Mouse (Mus musculus) CH12.LX (cell line): Measurements from ENCODE around the gene Gm20518. TPM values are rescaled to one million over a fixed set of nuclear protein-coding genes. Genes with fewer than 3 reads are reported as not detected.

Source experiments
- DNase-seq: peaks from one replicate; pipeline ENCODE4 v3.0.0-alpha.2; 2013; ENCODE audit errors: extremely low read depth
- H3K27ac ChIP-seq: 2 replicates; pipeline ENCODE4 v1.5.1; 2012; ENCODE audit warnings: low read depth, mild to moderate bottlenecking, control low read depth, moderate library complexity; ENCODE audit not compliant: insufficient read depth
- H3K27me3 ChIP-seq: replicated peaks from 2 replicates; pipeline ENCODE3; 2012; ENCODE audit warnings: inconsistent platforms
- H3K36me3 ChIP-seq, 2 experiments: replicated peaks in 1 of 2; 2 replicates each; pipeline versions ENCODE3 to v1.6.1; 2012; ENCODE audit warnings: inconsistent platforms in 1 of 2, low read length in 1 of 2, mild to moderate bottlenecking in 1 of 2, mixed read lengths in 1 of 2, moderate library complexity in 1 of 2; ENCODE audit not compliant: control insufficient read depth in 1 of 2, insufficient read depth in 1 of 2
- H3K4me1 ChIP-seq, 2 experiments: 2 replicates each; pipeline ENCODE4 v1.6.1; 2012; ENCODE audit warnings: inconsistent platforms in 1 of 2, moderate library complexity in 1 of 2; ENCODE audit not compliant: insufficient read depth in 2 of 2, control insufficient read depth in 1 of 2
- H3K4me2 ChIP-seq: 2 replicates; pipeline ENCODE4 v1.6.1; 2012; ENCODE audit warnings: low read depth, mild to moderate bottlenecking, control low read depth; ENCODE audit not compliant: poor library complexity, insufficient read depth, severe bottlenecking
- H3K4me3 ChIP-seq, 3 experiments: fragments of 150-350 bp in 1 of 3; sonication (generic) in 1 of 3; replicated peaks in 1 of 3; 2 replicates each; pipeline versions ENCODE3 to v1.5.1; 2011 to 2012; ENCODE audit warnings: low read depth in 2 of 3, low read length in 2 of 3, mild to moderate bottlenecking in 2 of 3, moderate library complexity in 2 of 3, control low read depth in 1 of 3, improper control_type of control experiment in 1 of 3, inconsistent platforms in 1 of 3, mixed read lengths in 1 of 3; ENCODE audit not compliant: poor library complexity in 1 of 3
- H3K79me2 ChIP-seq: replicated peaks from 2 replicates; pipeline ENCODE4 v1.6.1; 2012; ENCODE audit warnings: mild to moderate bottlenecking, moderate library complexity; ENCODE audit not compliant: control insufficient read depth, poor library complexity, insufficient read depth, severe bottlenecking; ENCODE audit errors: extremely low read depth
- H3K9ac ChIP-seq: 2 replicates; pipeline ENCODE4 v1.6.1; 2012; ENCODE audit warnings: low read depth, mild to moderate bottlenecking, control low read depth, moderate library complexity; ENCODE audit not compliant: insufficient read depth
- H3K9me3 ChIP-seq: replicated peaks from 2 replicates; pipeline ENCODE3; 2012; ENCODE audit warnings: low read length, inconsistent platforms, mixed read lengths
- BHLHE40 ChIP-seq: IDR thresholded peaks from 2 replicates; pipeline ENCODE4 v1.6.1; 2011; ENCODE audit warnings: mild to moderate bottlenecking, low read depth, low read length, improper control_type of control experiment
- CHD1 ChIP-seq: IDR thresholded peaks from 2 replicates; pipeline ENCODE4 v1.6.1; 2012; ENCODE audit warnings: low read depth, low read length, improper control_type of control experiment, inconsistent platforms
- CTCF ChIP-seq, 2 experiments: IDR thresholded peaks in 1 of 2; conservative IDR thresholded peaks in 1 of 2; 2 replicates each; pipeline ENCODE4 v1.5.1; 2011 to 2012; ENCODE audit warnings: low read depth in 2 of 2, low read length in 2 of 2, improper control_type of control experiment in 1 of 2, inconsistent platforms in 1 of 2, mild to moderate bottlenecking in 1 of 2, moderate library complexity in 1 of 2
- E2F4 ChIP-seq: IDR thresholded peaks from 2 replicates; pipeline ENCODE4 v1.6.1; 2011; ENCODE audit warnings: low read depth, low read length, improper control_type of control experiment; ENCODE audit not compliant: insufficient replicate concordance
- ETS1 ChIP-seq: conservative IDR thresholded peaks from 2 replicates; pipeline ENCODE4 v1.6.1; 2012; ENCODE audit warnings: low read depth, mild to moderate bottlenecking, inconsistent platforms, low read length, improper control_type of control experiment, moderate library complexity
- HCFC1 ChIP-seq: IDR thresholded peaks from 2 replicates; pipeline ENCODE4 v1.6.1; 2012; ENCODE audit warnings: low read depth, mild to moderate bottlenecking, inconsistent platforms, low read length, improper control_type of control experiment
- JUN ChIP-seq: IDR thresholded peaks from 2 replicates; pipeline ENCODE4 v1.6.1; 2011; ENCODE audit warnings: low read depth, mild to moderate bottlenecking, low read length, improper control_type of control experiment, moderate library complexity; ENCODE audit not compliant: insufficient read depth
- JUND ChIP-seq: conservative IDR thresholded peaks from 2 replicates; pipeline ENCODE4 v1.6.1; 2011; ENCODE audit warnings: low read depth, low read length, improper control_type of control experiment
- KAT2A ChIP-seq: IDR thresholded peaks from 2 replicates; pipeline ENCODE4 v1.6.1; 2012; ENCODE audit warnings: low read length, improper control_type of control experiment, inconsistent platforms; ENCODE audit not compliant: insufficient replicate concordance
- MAFK ChIP-seq: IDR thresholded peaks from 2 replicates; pipeline ENCODE4 v1.6.1; 2011; ENCODE audit warnings: low read length, improper control_type of control experiment; ENCODE audit not compliant: insufficient replicate concordance
- MEF2A ChIP-seq: IDR thresholded peaks from 2 replicates; pipeline ENCODE4 v1.6.1; 2014; ENCODE audit warnings: low read depth, mild to moderate bottlenecking, inconsistent platforms, low read length, improper control_type of control experiment, borderline replicate concordance
- MXI1 ChIP-seq: IDR thresholded peaks from 2 replicates; pipeline ENCODE4 v1.6.1; 2011; ENCODE audit warnings: mild to moderate bottlenecking, low read depth, low read length, improper control_type of control experiment
- MYC ChIP-seq: IDR thresholded peaks from 2 replicates; pipeline ENCODE4 v1.6.1; 2011; ENCODE audit warnings: low read depth, mild to moderate bottlenecking, improper control_type of control experiment, low read length
- NELFE ChIP-seq: IDR thresholded peaks from 2 replicates; pipeline ENCODE4 v1.6.1; 2011; ENCODE audit warnings: low read depth, low read length, improper control_type of control experiment
- NRF1 ChIP-seq: IDR thresholded peaks from 2 replicates; pipeline ENCODE4 v1.6.1; 2014; ENCODE audit warnings: low read depth, mild to moderate bottlenecking, inconsistent platforms, low read length, improper control_type of control experiment, moderate library complexity
- PAX5 ChIP-seq: IDR thresholded peaks from 2 replicates; pipeline ENCODE4 v1.6.1; 2012; ENCODE audit warnings: low read length, inconsistent platforms, mixed read lengths
- POLR2AphosphoS2 ChIP-seq: IDR thresholded peaks from 2 replicates; pipeline ENCODE4 v1.6.1; 2011; ENCODE audit warnings: low read depth, low read length, improper control_type of control experiment
- RAD21 ChIP-seq: IDR thresholded peaks from 2 replicates; pipeline ENCODE4 v1.6.1; 2011; ENCODE audit warnings: low read depth, mild to moderate bottlenecking, low read length, improper control_type of control experiment, moderate library complexity
- RCOR1 ChIP-seq: conservative IDR thresholded peaks from 2 replicates; pipeline ENCODE4 v1.6.1; 2012; ENCODE audit warnings: low read depth, mild to moderate bottlenecking, inconsistent platforms, low read length, improper control_type of control experiment
- SIN3A ChIP-seq: IDR thresholded peaks from 2 replicates; pipeline ENCODE4 v1.6.1; 2012; ENCODE audit warnings: low read length, improper control_type of control experiment, inconsistent platforms
- SMC3 ChIP-seq: IDR thresholded peaks from 2 replicates; pipeline ENCODE4 v1.6.1; 2011; ENCODE audit warnings: low read depth, low read length, improper control_type of control experiment
- TCF12 ChIP-seq: IDR thresholded peaks from 2 replicates; pipeline ENCODE4 v1.6.1; 2014; ENCODE audit warnings: low read depth, mild to moderate bottlenecking, inconsistent platforms, low read length, improper control_type of control experiment
- UBTF ChIP-seq: IDR thresholded peaks from 2 replicates; pipeline ENCODE4 v1.6.1; 2012; ENCODE audit warnings: low read depth, mild to moderate bottlenecking, inconsistent platforms, low read length, improper control_type of control experiment, moderate library complexity
- USF2 ChIP-seq: conservative IDR thresholded peaks from 2 replicates; pipeline ENCODE4 v1.6.1; 2011; ENCODE audit warnings: low read depth, low read length, improper control_type of control experiment
- ZC3H11A ChIP-seq: IDR thresholded peaks from 2 replicates; pipeline ENCODE4 v1.6.1; 2012; ENCODE audit warnings: low read depth, mild to moderate bottlenecking, inconsistent platforms, low read length, improper control_type of control experiment
- ZMIZ1 ChIP-seq: IDR thresholded peaks from 2 replicates; pipeline ENCODE4 v1.6.1; 2012; ENCODE audit warnings: low read depth, mild to moderate bottlenecking, inconsistent platforms, low read length, improper control_type of control experiment
- ZNF384 ChIP-seq: IDR thresholded peaks from 2 replicates; pipeline ENCODE4 v1.6.1; 2012; ENCODE audit warnings: low read depth, low read length, improper control_type of control experiment, inconsistent platforms
- dilution Hi-C: fragments of 300-500 bp; cut with MboI; formaldehyde crosslinking; loops from 2 replicates; pipeline ENCODE4 v1.14.3; 2020; ENCODE audit warnings: low sequenced_read_pairs; ENCODE audit not compliant: extremely low pct_unique_long_range_greater_than_20kb, extremely low pct_ligation_motif_present
- in situ Hi-C: fragments of 300-500 bp; cut with MboI; formaldehyde crosslinking; loops from 3 replicates; pipeline ENCODE4 v1.14.3; 2019; ENCODE audit warnings: low sequenced_read_pairs, low pct_ligation_motif_present, low pct_unique_long_range_greater_than_20kb, mixed read lengths
- polyA plus RNA-seq: library from polyadenylated mRNA; unstranded; fragments of >175 nt; gene quantifications from 2 replicates; pipeline ENCODE4 v1.2.1, GENCODE M21; 2012; ENCODE audit warnings: low read depth; ENCODE audit not compliant: insufficient read length
- total RNA-seq, 2 experiments: library from RNA; depleted of rRNA; stranded (reverse); fragments of 300-350 nt in 1 of 2; fragments of >200 nt in 1 of 2; gene quantifications; 2 replicates each; pipeline ENCODE4 v1.2.3; 2012 to 2014

The Gm20518 gene
- total and polyA plus RNA-seq, 3 experiments: 0.16 to 0.91 (median 0.21) TPM

- Histone ChIP-seq H3K9me3 (no peaks in the 10 kb centered on the region), H3K4me2 (no peak overlapping the region), H3K27ac (no peak overlapping the region), H3K4me3 (no peak overlapping the region), H3K27me3 (no peaks in the 10 kb centered on the region), H3K36me3 (peaks cover 69 to 95% of the 10 kb centered on the region in 2 experiments), H3K79me2 (no peaks in the 10 kb centered on the region), H3K4me1 (peaks cover 0 to 6% of the 10 kb centered on the region in 2 experiments; a peak in 2 of 4 replicates), H3K9ac (no peak overlapping the region)
- TF ChIP-seq POLR2AphosphoS2 (no peak), MAFK (no peak), BHLHE40 (no peak), KAT2A (no peak), NRF1 (no peak), ETS1 (no peak), ZNF384 (no peak), USF2 (no peak), MEF2A (no peak), ZC3H11A (no peak), E2F4 (no peak), JUN (no peak), CHD1 (no peak), ZMIZ1 (no peak), UBTF (no peak), JUND (no peak), CTCF (conservative IDR thresholded peaks at IDR 0.05 in 1 of 2, IDR thresholded peaks at IDR 0.05 in 1 of 2; ENCODE audit: low read depth in 2 of 2, low read length in 2 of 2) (no peak), PAX5 (no peak), HCFC1 (no peak), NELFE (no peak)
- in situ Hi-C loops (no loop called here), dilution Hi-C loops (no loop called here)
- no peak for DNase-seq
These were observed 42.0 kb downstream of the Gm20518 start for GRCm38 (mm10) chr16:17849486-17849885.

DNA sequence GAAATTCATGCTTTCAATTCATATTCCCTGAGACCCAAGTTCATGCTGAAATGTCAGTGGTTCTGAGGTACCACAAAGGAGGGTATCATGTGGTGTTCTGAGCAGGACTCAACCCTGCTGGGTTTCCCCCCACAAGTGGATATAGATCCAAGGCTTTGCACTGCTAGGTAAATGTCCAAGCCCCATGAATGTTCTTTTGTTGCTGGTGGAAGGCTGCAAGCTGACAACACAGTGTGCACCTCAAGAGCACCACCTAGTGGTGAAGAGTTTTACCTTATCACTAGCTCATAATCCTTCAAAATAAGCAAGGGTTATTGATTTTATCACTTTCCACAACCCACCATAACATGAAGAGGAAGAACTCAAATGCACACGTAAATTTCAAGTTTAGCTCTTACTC, 42.5 kb downstream of the Gm20518 start:
- Histone ChIP-seq H3K27me3 (no peaks in the 10 kb centered on the region), H3K9ac (no peak overlapping the region), H3K4me3 (no peak overlapping the region), H3K4me1 (peaks cover 0 to 6% of the 10 kb centered on the region in 2 experiments; a peak in 2 of 4 replicates), H3K4me2 (no peak overlapping the region), H3K27ac (no peak overlapping the region), H3K36me3 (peaks cover 74 to 95% of the 10 kb centered on the region in 2 experiments), H3K9me3 (no peaks in the 10 kb centered on the region), H3K79me2 (no peaks in the 10 kb centered on the region)
- in situ Hi-C loops (no loop called here), dilution Hi-C loops (no loop called here)
- TF ChIP-seq SMC3 (peak; percentile 44), MXI1 (no peak), RAD21 (peak; percentile 50), HCFC1 (no peak), CHD1 (no peak), E2F4 (no peak), MYC (no peak), TCF12 (no peak), CTCF (conservative IDR thresholded peaks at IDR 0.05 in 1 of 2, IDR thresholded peaks at IDR 0.05 in 1 of 2; ENCODE audit: low read depth in 2 of 2, low read length in 2 of 2) (peak; percentile 81 to 94), RCOR1 (no peak), SIN3A (no peak), ZMIZ1 (no peak)
- peak; percentile 69 for DNase-seq
